Mouse (Mus musculus) kidney, embryonic 14.5 days (tissue): ENCODE data around the gene Bcl7a. TPM values are rescaled to one million over a fixed set of nuclear protein-coding genes. Genes with fewer than 3 reads are reported as not detected.

ENCODE experiments used
- ATAC-seq: fragments of 200-750 bp; cut with Nextera tagmentation; 2 replicates; pipeline ENCODE4 v1.8.0; 2017; ENCODE audit warnings: moderate number of reproducible peaks, mild to moderate bottlenecking, moderate TSS enrichment, moderate library complexity; ENCODE audit not compliant: low FRiP score, low TSS enrichment
- H3K27ac ChIP-seq: fragments of 300-500 bp; sonication (generic); 2 replicates; pipeline ENCODE4 v1.5.1; 2014; ENCODE audit warnings: low read depth, mild to moderate bottlenecking, low read length, moderate library complexity, mixed read lengths
- H3K27me3 ChIP-seq: fragments of 300-500 bp; sonication (generic); 2 replicates; pipeline ENCODE4 v1.6.1; 2014; ENCODE audit warnings: mild to moderate bottlenecking, low read length; ENCODE audit not compliant: control insufficient read depth, insufficient read depth
- H3K36me3 ChIP-seq: fragments of 300-500 bp; sonication (generic); 2 replicates; pipeline ENCODE4 v1.6.1; 2014; ENCODE audit warnings: low read length, mixed read lengths; ENCODE audit not compliant: control insufficient read depth, insufficient read depth
- H3K4me1 ChIP-seq: fragments of 300-500 bp; sonication (generic); 2 replicates; pipeline ENCODE4 v1.6.1; 2014; ENCODE audit warnings: low read length, mixed read lengths; ENCODE audit not compliant: control insufficient read depth, insufficient read depth
- H3K4me2 ChIP-seq: fragments of 300-500 bp; sonication (generic); replicated peaks from 2 replicates; pipeline ENCODE4 v1.6.1; 2014; ENCODE audit warnings: low read depth, mild to moderate bottlenecking, low read length
- H3K4me3 ChIP-seq: fragments of 300-500 bp; sonication (generic); 2 replicates; pipeline ENCODE4 v1.5.1; 2014; ENCODE audit warnings: mild to moderate bottlenecking, low read length
- H3K9ac ChIP-seq: fragments of 300-500 bp; sonication (generic); 2 replicates; pipeline ENCODE4 v1.6.1; 2014; ENCODE audit warnings: low read depth, mild to moderate bottlenecking, low read length, moderate library complexity
- H3K9me3 ChIP-seq: fragments of 300-500 bp; sonication (generic); 2 replicates; pipeline ENCODE4 v1.6.1; 2016; ENCODE audit warnings: low read length; ENCODE audit not compliant: control insufficient read depth
- WGBS: fragments of 180-500 bp; shearing (Covaris S2); extraction: QIAGEN DNeasy Blood & Tissue Kit; methylation state at CpG from one replicate; pipeline ENCODE4 v1.1.7; 2014; 5-methylcytosine and 5-hydroxymethylcytosine counted together
- polyA plus RNA-seq: library from polyadenylated mRNA; unstranded; fragments of >200 nt; fragmentation: Nextera tagmentation; extraction: Ambion mirVana; gene quantifications from 2 replicates; pipeline ENCODE4 v1.2.1, GENCODE M21; 2014

The Bcl7a gene
- polyA plus RNA-seq, result 39.4 and 43.2 TPM in 2 replicates

GRCm38 (mm10) chr5:123343707-123344627 is at the start of gene Bcl7a:
Gene Bcl7a, plus strand, starts transcription at chr5:123343834.
- 1% methylated on average over 68 of the region's 69 CpGs for WGBS
- ATAC-seq, result peak; percentile 82
- Histone ChIP-seq H3K9ac (peak within 1 kb of the TSS; percentile 98), H3K36me3 (peaks cover 4% of the 10 kb centered on the region; the same call in 1 of the 2 replicates), H3K4me2 (peak within 1 kb of the TSS; percentile 80), H3K4me3 (peak within 1 kb of the TSS; percentile 88), H3K27me3 (no peaks in the 10 kb centered on the region), H3K9me3 (no peaks in the 10 kb centered on the region), H3K27ac (peak within 1 kb of the TSS; percentile 99), H3K4me1 (peaks cover 19% of the 10 kb centered on the region)

GRCm38 (mm10) chr5:123294653-123295052 is 49.0 kb upstream of the Bcl7a start:
- Histone ChIP-seq H3K27me3 (no peaks in the 10 kb centered on the region), H3K36me3 (no peaks in the 10 kb centered on the region), H3K9ac (no peak overlapping the region), H3K9me3 (no peaks in the 10 kb centered on the region), H3K4me1 (peaks cover under 1% of the 10 kb centered on the region; the same call in 1 of the 2 replicates), H3K4me2 (no peak overlapping the region), H3K27ac (no peak overlapping the region), H3K4me3 (no peak overlapping the region)
- WGBS, result 77% methylated on average over 9 of the region's 9 CpGs
- no peak for ATAC-seq

- Histone ChIP-seq H3K36me3 (no peaks in the 10 kb centered on the region), H3K9ac (no peak overlapping the region), H3K27me3 (no peaks in the 10 kb centered on the region), H3K4me2 (no peak overlapping the region), H3K9me3 (no peaks in the 10 kb centered on the region), H3K4me3 (no peak overlapping the region), H3K27ac (no peak overlapping the region), H3K4me1 (peaks cover 10% of the 10 kb centered on the region)
- no peak for ATAC-seq
- 71% methylated on average over 12 of the region's 12 CpGs for WGBS
These were observed 47.3 kb upstream of the Bcl7a start for GRCm38 (mm10) chr5:123296224-123296806.

- no peak overlapping the region for H3K4me2 ChIP-seq
- no peaks in the 10 kb centered on the region for H3K36me3 ChIP-seq
- no peaks in the 10 kb centered on the region for H3K27me3 ChIP-seq
- H3K9ac ChIP-seq, result no peak overlapping the region
- H3K27ac ChIP-seq, result no peak overlapping the region
- H3K4me1 ChIP-seq, result peaks cover 12% of the 10 kb centered on the region
- WGBS, result 62% methylated on average over 23 of the region's 23 CpGs
- no peak for ATAC-seq
- no peaks in the 10 kb centered on the region for H3K9me3 ChIP-seq
- no peak overlapping the region for H3K4me3 ChIP-seq
These were observed 46.5 kb upstream of the Bcl7a start for GRCm38 (mm10) chr5:123296972-123297754.

- whole genome bisulfite sequencing, result 74% methylated on average over 7 of the region's 7 CpGs
- Histone ChIP-seq H3K9ac (no peak overlapping the region), H3K36me3 (no peaks in the 10 kb centered on the region), H3K4me3 (no peak overlapping the region), H3K4me2 (no peak overlapping the region), H3K27me3 (no peaks in the 10 kb centered on the region), H3K27ac (no peak overlapping the region), H3K9me3 (no peaks in the 10 kb centered on the region), H3K4me1 (peaks cover 17% of the 10 kb centered on the region)
- ATAC-seq, result no peak
These were observed 45.8 kb upstream of the Bcl7a start for GRCm38 (mm10) chr5:123297830-123298229.

- H3K4me2 ChIP-seq, result no peak overlapping the region
- no peaks in the 10 kb centered on the region for H3K36me3 ChIP-seq
- no peak overlapping the region for H3K4me3 ChIP-seq
- H3K4me1 ChIP-seq, result peaks cover 17% of the 10 kb centered on the region
- H3K9me3 ChIP-seq, result no peaks in the 10 kb centered on the region
- no peak for ATAC-seq
- no peak overlapping the region; the same call in 1 of the 2 replicates for H3K9ac ChIP-seq
- WGBS, result 93% methylated on average over 6 of the region's 6 CpGs
- no peaks in the 10 kb centered on the region for H3K27me3 ChIP-seq
- H3K27ac ChIP-seq, result no peak overlapping the region
These were observed 45.1 kb upstream of the Bcl7a start for GRCm38 (mm10) chr5:123298526-123298925.

GRCm38 (mm10) chr5:123300496-123301034 is 43.1 kb upstream of the Bcl7a start:
- Histone ChIP-seq H3K4me2 (no peak overlapping the region; the same call in 1 of the 2 replicates), H3K9ac (no peak overlapping the region), H3K36me3 (no peaks in the 10 kb centered on the region), H3K27ac (no peak overlapping the region), H3K4me3 (no peak overlapping the region), H3K27me3 (no peaks in the 10 kb centered on the region), H3K9me3 (no peaks in the 10 kb centered on the region), H3K4me1 (peaks cover 17% of the 10 kb centered on the region)
- ATAC-seq, result no peak
- WGBS, result 68% methylated on average over 8 of the region's 8 CpGs

- peaks cover 17% of the 10 kb centered on the region for H3K4me1 ChIP-seq
- 58% methylated on average over 20 of the region's 20 CpGs for WGBS
- 0 out of 2 replicates have a peak, but pooled peaks have one; percentile 43 for ATAC-seq
- H3K27ac ChIP-seq, result no peak overlapping the region
- no peaks in the 10 kb centered on the region for H3K9me3 ChIP-seq
- no peak overlapping the region for H3K4me2 ChIP-seq
- H3K36me3 ChIP-seq, result no peaks in the 10 kb centered on the region
- no peaks in the 10 kb centered on the region for H3K27me3 ChIP-seq
- H3K4me3 ChIP-seq, result no peak overlapping the region
- no peak overlapping the region for H3K9ac ChIP-seq
These were observed 41.7 kb upstream of the Bcl7a start for GRCm38 (mm10) chr5:123301780-123302521.
